Mouse (Mus musculus) myocyte (in vitro differentiated cells): ENCODE results near the gene Gatd1.
A peak's percentile ranks its signal among the peaks of the same experiment; 100 is the strongest.

Source experiments
- CEBPB ChIP-seq: IDR thresholded peaks from 2 replicates; pipeline ENCODE4 v1.6.1; 2011; ENCODE audit warnings: mild to moderate bottlenecking, moderate library complexity; ENCODE audit not compliant: poor library complexity, insufficient read depth, severe bottlenecking
- E2F4 ChIP-seq: IDR thresholded peaks from one replicate; pipeline ENCODE4 v1.6.1; 2011; ENCODE audit warnings: mild to moderate bottlenecking, control low read depth, moderate library complexity; ENCODE audit not compliant: insufficient read depth
- MAX ChIP-seq: IDR thresholded peaks from one replicate; pipeline ENCODE4 v1.6.1; 2011; ENCODE audit warnings: low read depth, mild to moderate bottlenecking, control low read depth
- MYOD1 ChIP-seq, 3 experiments: IDR thresholded peaks; one replicate each; pipeline ENCODE4 v1.6.1; 2011; ENCODE audit warnings: control low read depth in 2 of 3, low read depth in 2 of 3, mild to moderate bottlenecking in 2 of 3, moderate library complexity in 1 of 3; ENCODE audit not compliant: insufficient read length in 2 of 3, control insufficient read depth in 1 of 3
- POLR2A ChIP-seq: IDR thresholded peaks from one replicate; pipeline ENCODE4 v1.6.1; 2011; ENCODE audit warnings: low read depth, mild to moderate bottlenecking, control low read depth, moderate library complexity; ENCODE audit not compliant: insufficient read length
- REST ChIP-seq: IDR thresholded peaks from one replicate; pipeline ENCODE4 v1.6.1; 2011; ENCODE audit warnings: mild to moderate bottlenecking, control low read depth, moderate library complexity; ENCODE audit not compliant: insufficient read depth, insufficient read length
- TCF12 ChIP-seq: IDR thresholded peaks from one replicate; pipeline ENCODE4 v1.6.1; 2011; ENCODE audit warnings: mild to moderate bottlenecking, control low read depth; ENCODE audit not compliant: poor library complexity, insufficient read depth, severe bottlenecking

GRCm38 (mm10) chr7:141443828-141444237, 29.9 kb upstream of the Gatd1 start, which contains the start of gene Pidd1:
- TF ChIP-seq POLR2A (peak; percentile 54), TCF12 (no peak), REST (no peak), CEBPB (no peak), MAX (no peak), MYOD1 (IDR thresholded peaks at IDR 0.05; ENCODE audit: control insufficient read depth in 1 of 3, insufficient read length in 2 of 3, low read depth in 2 of 3) (no peak), E2F4 (peak; percentile 79)
